Mouse (Mus musculus) ES-E14 (cell line): ENCODE measurements at regions not wholly inside any gene's neighbourhood (a gene's known extent, or its start where the extent isn't known, plus 50 kb on each side); places are given as distances from the start of the nearest gene placed in this dataset.

Source experiments
- CHD2 ChIP-seq: IDR thresholded peaks from 2 replicates; pipeline ENCODE4 v1.6.1; 2014; ENCODE audit warnings: mild to moderate bottlenecking, low read depth, low read length, inconsistent platforms
- HCFC1 ChIP-seq: IDR thresholded peaks from 2 replicates; pipeline ENCODE4 v1.6.1; 2012; ENCODE audit warnings: low read length, inconsistent platforms, borderline replicate concordance; ENCODE audit not compliant: insufficient read depth
- MAFK ChIP-seq: IDR thresholded peaks from 2 replicates; pipeline ENCODE4 v1.6.1; 2014; ENCODE audit warnings: mild to moderate bottlenecking, low read depth, low read length, inconsistent platforms; ENCODE audit not compliant: insufficient read depth
- ZNF384 ChIP-seq: IDR thresholded peaks from 2 replicates; pipeline ENCODE4 v1.6.1; 2012; ENCODE audit warnings: low read depth, low read length, inconsistent platforms

- TF ChIP-seq CHD2 = no peak
- TF ChIP-seq ZNF384 = no peak
- no peak for TF ChIP-seq HCFC1
- no peak for TF ChIP-seq MAFK
Observed at GRCm38 (mm10) chr16:26787042-26787620, 204.3 kb downstream of the Gmnc start.
